Mouse (Mus musculus) cerebellum, adult 18-20 months (tissue): Measurements from ENCODE around the gene Klhl18.
"Not testable (repeated sequence)": the region's sequence is repeated elsewhere in the genome, so short reads cannot be mapped to it uniquely, and the experiment has no call there.

Source experiments
- DNase-seq, 2 experiments: peaks; one replicate each; pipeline ENCODE4 v3.0.0; 2021

Gene Klhl18

GRCm38 (mm10) chr9:110419511-110420112 is 56.9 kb downstream of the Klhl18 start, which contains the start of gene Ngp:
Ngp (plus strand) TSS chr9:110419747.
- DNase-seq: no peak

GRCm38 (mm10) chr9:110413785-110414184 is 62.7 kb downstream of the Klhl18 start:
- peak; percentile 43 to 49 for DNase-seq

- DNase-seq: no peak
Observed at GRCm38 (mm10) chr9:110412926-110413325, 63.6 kb downstream of the Klhl18 start.

- DNase-seq: peak; percentile 71 to 72
Observed at GRCm38 (mm10) chr9:110410908-110411887, 65.3 kb downstream of the Klhl18 start.

- peak; percentile 95 to 96 for DNase-seq
Observed at GRCm38 (mm10) chr9:110408099-110408773, 68.3 kb downstream of the Klhl18 start, which contains the start of gene Ptpn23. Ptpn23 (minus strand) TSS chr9:110408213.

GRCm38 (mm10) chr9:110407311-110408098 is 69.0 kb downstream of the Klhl18 start:
- no peak for DNase-seq

GRCm38 (mm10) chr9:110403240-110403639 is 73.3 kb downstream of the Klhl18 start:
- DNase-seq: not testable (repeated sequence)

- DNase-seq: no peak
Observed at GRCm38 (mm10) chr9:110402731-110403130, 73.8 kb downstream of the Klhl18 start.

- DNase-seq: no peak
Observed at GRCm38 (mm10) chr9:110400650-110401049, 75.8 kb downstream of the Klhl18 start.

- peak in 1 of 2 experiments; percentile 50 for DNase-seq
Observed at GRCm38 (mm10) chr9:110393295-110393694, 83.2 kb downstream of the Klhl18 start.

- no peak for DNase-seq
Observed at GRCm38 (mm10) chr9:110390843-110391242, 85.7 kb downstream of the Klhl18 start.

- no peak for DNase-seq
Observed at GRCm38 (mm10) chr9:110388011-110388410, 88.5 kb downstream of the Klhl18 start.

GRCm38 (mm10) chr9:110384369-110384929 is 92.0 kb downstream of the Klhl18 start:
- no peak for DNase-seq

GRCm38 (mm10) chr9:110381292-110381691 is 95.2 kb downstream of the Klhl18 start:
- DNase-seq: no peak

- no peak for DNase-seq
Observed at GRCm38 (mm10) chr9:110380662-110381061, 95.8 kb downstream of the Klhl18 start.

GRCm38 (mm10) chr9:110379361-110379760 is 97.1 kb downstream of the Klhl18 start:
- no peak for DNase-seq

GRCm38 (mm10) chr9:110377655-110378054 is 98.8 kb downstream of the Klhl18 start:
- DNase-seq: not testable (repeated sequence)
